23 mouse cellular contexts compared by ENCODE assay signal in genomic region chr1:193293039-193293438, GRCm38 (mm10). TPM values are rescaled to one million over a fixed set of nuclear protein-coding genes. Genes with fewer than 3 reads are reported as not detected.
"Had no signal": no experiment of that assay in that cellular context is flagged by ENCODE, and none has a peak within 500 bp of the region (broad histone marks: within the 10 kb centered on the region; RNA-seq: fewer than 3 reads in every experiment).

No protein-coding gene starts in this region.

- H3K36me3 ChIP-seq: limb, embryonic 10.5 days; limb, embryonic 13.5 days; liver, embryonic 12.5 days; liver, embryonic 15.5 days; lung, embryonic 15.5 days; midbrain, embryonic 10.5 days; midbrain, embryonic 13.5 days; neural tube, embryonic 13.5 days had no signal

- H3K4me2 ChIP-seq: limb, embryonic 13.5 days; liver, embryonic 12.5 days; liver, embryonic 15.5 days; lung, embryonic 15.5 days; midbrain, embryonic 13.5 days; neural tube, embryonic 13.5 days had no signal

- H3K4me3 ChIP-seq: layer of hippocampus, adult 2 months; limb, embryonic 10.5 days; limb, embryonic 13.5 days; liver, embryonic 12.5 days; liver, embryonic 15.5 days; lung, embryonic 15.5 days; megakaryocyte, embryonic 14.5 days; midbrain, embryonic 10.5 days; midbrain, embryonic 13.5 days; myocyte; neural tube, embryonic 13.5 days had no signal

- H3K27ac ChIP-seq: kidney, postnatal 0 days; layer of hippocampus, adult 2 months; limb, embryonic 10.5 days; limb, embryonic 13.5 days; liver, embryonic 12.5 days; liver, embryonic 15.5 days; lung, embryonic 15.5 days; midbrain, embryonic 10.5 days; midbrain, embryonic 13.5 days; neural tube, embryonic 13.5 days; stomach, postnatal 0 days had no signal

- ATAC-seq: intestine, postnatal 0 days; liver, embryonic 12.5 days; midbrain, embryonic 13.5 days; midbrain, embryonic 16.5 days had no signal

- H3K4me1 ChIP-seq: limb, embryonic 10.5 days; limb, embryonic 13.5 days; liver, embryonic 15.5 days; megakaryocyte, embryonic 14.5 days; midbrain, embryonic 10.5 days; midbrain, embryonic 13.5 days; neural tube, embryonic 13.5 days had no signal

- H3K27me3 ChIP-seq: limb, embryonic 13.5 days; liver, embryonic 12.5 days; liver, embryonic 15.5 days; lung, embryonic 15.5 days; midbrain, embryonic 13.5 days; neural tube, embryonic 13.5 days had no signal

- H3K9me3 ChIP-seq: limb, embryonic 10.5 days; limb, embryonic 13.5 days; liver, embryonic 12.5 days; liver, embryonic 15.5 days; lung, embryonic 15.5 days; megakaryocyte, embryonic 14.5 days; midbrain, embryonic 10.5 days; midbrain, embryonic 13.5 days; neural tube, embryonic 13.5 days had no signal

- DNase-seq: kidney, adult 2 months; kidney, postnatal 25 days; layer of hippocampus, adult 9-11 months; liver; lung, postnatal 36 days; retina, postnatal 1 day; right cerebral cortex, postnatal 25 days; thymus, postnatal 25 days had no signal

- H3K9ac ChIP-seq: limb, embryonic 13.5 days; liver, embryonic 12.5 days; liver, embryonic 15.5 days; lung, embryonic 15.5 days; midbrain, embryonic 13.5 days; neural tube, embryonic 13.5 days had no signal

RNA-seq across cellular contexts. Expression of gene Hsd11b1, which starts 29.2 kb away (rescaled TPM):
- polyA plus RNA-seq: limb, embryonic 10.5 days; midbrain, embryonic 13.5 days; neural tube, embryonic 13.5 days had no signal
